Mouse (Mus musculus): ENCODE measurements around the gene Fam126b.
"Not testable (repeated sequence)": the region's sequence is repeated elsewhere in the genome, so short reads cannot be mapped to it uniquely, and the experiment has no call there.

DNA sequence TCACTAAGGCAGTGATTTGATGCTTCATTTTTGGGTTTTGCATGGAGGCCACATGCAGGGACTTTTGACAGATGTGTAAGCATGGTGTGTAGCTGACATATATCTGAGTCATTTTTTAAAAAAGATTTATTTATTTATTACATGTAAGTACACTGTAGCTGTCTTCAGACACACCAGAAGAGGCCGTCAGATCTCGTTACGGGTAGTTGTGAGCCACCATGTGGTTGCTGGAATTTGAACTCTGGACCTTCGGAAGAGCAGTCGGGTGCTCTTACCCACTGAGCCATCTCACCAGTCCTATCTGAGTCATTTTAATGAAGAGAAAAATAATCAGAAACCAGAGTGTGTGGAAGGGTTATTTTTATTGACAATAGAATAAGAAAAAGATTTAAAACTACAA is 23.5 kb upstream of the Fam126b start:
- TF ChIP-seq CTCF (IDR thresholded peaks at IDR 0.05; ENCODE audit: low read depth); EP300 (optimal IDR thresholded peaks at IDR 0.05): not testable (repeated sequence)

Measured in stomach, postnatal 0 days (tissue).